Mouse (Mus musculus): ENCODE measurements around the gene Rhobtb1. TPM values are rescaled to one million over a fixed set of nuclear protein-coding genes. Genes with fewer than 3 reads are reported as not detected.

Gene Rhobtb1
- polyA plus RNA-seq, 1 experiment from 2014 or later = 20.2 TPM

- 87% methylated on average over 10 of the region's 10 CpGs for WGBS
- peaks cover 24% of the 10 kb centered on the region for H3K36me3 ChIP-seq
- H3K4me1 ChIP-seq = no peaks in the 10 kb centered on the region
- no peak overlapping the region for H3K4me3 ChIP-seq
- H3K27me3 ChIP-seq (ENCODE audit: low read depth, poor library complexity, severe bottlenecking) = no peaks in the 10 kb centered on the region
- no peaks in the 10 kb centered on the region for H3K9me3 ChIP-seq (replicated peaks)
- DNase-seq (ENCODE audit: low spot score) = no peak
- H3K27ac ChIP-seq = no peak overlapping the region
Measured at GRCm38 (mm10) chr10:69245906-69246668, 94.9 kb downstream of the Rhobtb1 start.

- Histone ChIP-seq H3K36me3 (peaks cover 27% of the 10 kb centered on the region), H3K9me3 (replicated peaks) (no peaks in the 10 kb centered on the region), H3K4me3 (no peak overlapping the region), H3K27ac (no peak overlapping the region), H3K4me1 (no peaks in the 10 kb centered on the region), H3K27me3 (ENCODE audit: low read depth, poor library complexity, severe bottlenecking) (no peaks in the 10 kb centered on the region)
- DNase-seq (ENCODE audit: low spot score) = no peak
- 80% methylated on average over 3 of the region's 3 CpGs for WGBS
Measured at GRCm38 (mm10) chr10:69246762-69247161, 95.5 kb downstream of the Rhobtb1 start.

GRCm38 (mm10) chr10:69247311-69248033 lies 96.2 kb downstream of the Rhobtb1 start:
- Histone ChIP-seq H3K27me3 (ENCODE audit: low read depth, poor library complexity, severe bottlenecking) (no peaks in the 10 kb centered on the region), H3K4me1 (peaks cover 3% of the 10 kb centered on the region), H3K36me3 (peaks cover 27% of the 10 kb centered on the region), H3K27ac (no peak overlapping the region), H3K4me3 (no peak overlapping the region), H3K9me3 (replicated peaks) (no peaks in the 10 kb centered on the region)
- no peak for DNase-seq (ENCODE audit: low spot score)
- 98% methylated on average over 7 of the region's 7 CpGs for WGBS

GRCm38 (mm10) chr10:69248261-69249160 lies 97.3 kb downstream of the Rhobtb1 start:
- no peak for DNase-seq (ENCODE audit: low spot score)
- Histone ChIP-seq H3K9me3 (replicated peaks) (no peaks in the 10 kb centered on the region), H3K27me3 (ENCODE audit: low read depth, poor library complexity, severe bottlenecking) (no peaks in the 10 kb centered on the region), H3K27ac (no peak overlapping the region), H3K4me1 (peaks cover 14% of the 10 kb centered on the region), H3K36me3 (peaks cover 27% of the 10 kb centered on the region), H3K4me3 (no peak overlapping the region)
- 91% methylated on average over 29 of the region's 29 CpGs for WGBS

DNA sequence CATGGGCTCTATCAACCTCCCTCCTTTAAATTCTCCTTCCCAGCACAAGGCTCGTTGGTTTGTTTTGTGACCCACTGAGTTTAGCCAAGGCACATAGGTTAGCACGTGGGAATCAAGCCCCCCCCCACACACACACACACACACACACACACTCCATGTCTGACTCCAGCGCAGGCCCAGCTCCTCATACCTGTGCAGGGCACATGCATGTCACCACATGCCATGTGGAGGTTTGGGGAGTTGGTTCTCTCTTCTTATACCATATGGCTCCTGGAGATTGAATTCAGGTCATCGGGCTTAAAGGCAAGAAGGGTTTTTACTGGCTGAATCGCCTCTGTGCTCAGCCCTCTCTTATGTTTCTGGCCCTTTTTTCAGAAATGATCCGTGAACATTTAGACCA lies 100.0 kb downstream of the Rhobtb1 start:
- no peak for DNase-seq (ENCODE audit: low spot score)
- H3K27ac ChIP-seq = no peak overlapping the region
- H3K27me3 ChIP-seq (ENCODE audit: low read depth, poor library complexity, severe bottlenecking) = no peaks in the 10 kb centered on the region
- peaks cover 31% of the 10 kb centered on the region for H3K4me1 ChIP-seq
- H3K36me3 ChIP-seq = peaks cover 27% of the 10 kb centered on the region
- WGBS = 89% methylated on average over 6 of the region's 6 CpGs
- H3K4me3 ChIP-seq = no peak overlapping the region
- H3K9me3 ChIP-seq (replicated peaks) = no peaks in the 10 kb centered on the region

DNA sequence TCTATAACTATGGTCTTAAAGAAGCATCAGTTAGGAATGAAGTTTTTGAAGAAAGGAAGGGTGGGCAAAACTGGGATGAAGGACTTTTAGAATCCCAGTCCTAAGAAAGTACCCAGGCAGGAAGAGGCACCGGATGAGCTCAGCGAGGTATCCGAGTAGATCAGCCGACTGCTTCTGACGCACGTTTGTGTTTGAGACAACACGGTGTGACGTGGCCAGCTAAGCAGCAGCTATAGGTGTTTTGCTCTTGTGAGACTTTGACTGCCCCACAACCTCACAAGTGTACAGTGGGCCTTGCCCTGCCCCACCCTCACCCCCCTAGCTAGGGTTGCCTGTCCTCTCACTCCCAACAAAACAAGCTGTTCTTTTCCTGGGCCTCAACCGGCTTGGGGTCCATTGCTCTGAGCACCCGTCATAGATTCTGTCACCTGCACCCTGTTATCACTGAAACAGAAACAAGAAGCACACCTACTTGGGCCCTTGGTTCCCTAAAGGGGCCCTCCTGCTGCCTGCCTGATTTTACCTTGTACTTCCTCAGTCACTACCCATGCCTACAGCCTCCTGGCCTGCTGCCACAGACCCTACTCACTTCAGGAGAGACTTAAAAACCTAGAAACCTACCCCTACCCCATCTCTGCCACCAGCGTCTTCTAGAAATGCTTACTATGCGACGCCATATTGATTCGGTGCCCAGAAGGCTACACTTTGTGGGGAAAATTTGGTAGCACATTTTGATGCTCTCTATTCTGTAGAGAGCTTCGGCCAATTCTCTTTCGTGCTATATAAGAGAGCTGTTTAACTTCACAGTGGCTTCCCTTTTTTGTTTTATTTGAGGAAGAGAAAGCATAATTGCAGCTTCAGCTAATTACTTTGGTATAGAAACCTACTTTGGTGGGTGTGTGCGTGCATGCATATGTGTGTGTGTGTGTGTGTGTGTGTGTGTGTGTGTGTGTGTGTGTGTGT lies 101.2 kb downstream of the Rhobtb1 start:
- DNase-seq (ENCODE audit: low spot score) = no peak
- 89% methylated on average over 17 of the region's 17 CpGs for WGBS
- no peaks in the 10 kb centered on the region for H3K27me3 ChIP-seq (ENCODE audit: low read depth, poor library complexity, severe bottlenecking)
- H3K4me1 ChIP-seq = peaks cover 31% of the 10 kb centered on the region
- peak overlapping the region; percentile 83 for H3K27ac ChIP-seq
- H3K9me3 ChIP-seq (replicated peaks) = no peaks in the 10 kb centered on the region
- H3K4me3 ChIP-seq = no peak overlapping the region
- H3K36me3 ChIP-seq = peaks cover 27% of the 10 kb centered on the region

DNA sequence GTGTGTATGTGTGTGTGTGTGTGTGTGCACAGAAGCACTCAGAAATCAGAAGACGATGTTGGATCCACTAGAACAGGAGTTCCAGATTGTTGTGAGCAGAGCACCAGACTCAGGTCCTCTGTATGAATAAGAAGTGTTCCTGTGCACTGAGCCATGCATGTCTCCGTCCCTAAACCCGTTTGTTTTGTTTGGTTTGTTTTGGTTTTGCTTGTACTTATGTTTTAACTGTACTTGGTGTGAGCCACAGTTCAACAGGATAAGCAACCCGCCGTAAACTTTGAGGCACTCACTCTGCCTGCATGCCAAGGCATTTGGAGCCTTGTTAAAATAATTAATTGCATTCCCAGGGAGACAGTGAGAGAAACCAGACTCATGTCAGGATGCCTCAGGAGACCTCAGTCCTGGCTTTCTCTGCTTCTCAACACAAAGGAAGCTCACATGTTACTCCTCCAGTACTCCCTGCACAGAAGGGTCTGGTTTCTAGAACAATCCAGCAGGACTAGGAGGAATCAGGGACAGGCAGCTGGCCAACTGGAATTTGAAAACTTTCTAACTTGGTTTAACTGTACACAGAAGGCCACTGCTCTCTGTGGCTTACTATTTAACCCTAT lies 101.9 kb downstream of the Rhobtb1 start:
- DNase-seq (ENCODE audit: low spot score) = no peak
- Histone ChIP-seq H3K27ac (peak overlapping the region; percentile 83), H3K4me3 (no peak overlapping the region), H3K36me3 (peaks cover 27% of the 10 kb centered on the region), H3K4me1 (peaks cover 34% of the 10 kb centered on the region), H3K27me3 (ENCODE audit: low read depth, poor library complexity, severe bottlenecking) (no peaks in the 10 kb centered on the region), H3K9me3 (replicated peaks) (no peaks in the 10 kb centered on the region)
- 25% methylated on average over 5 of the region's 5 CpGs for WGBS

DNA sequence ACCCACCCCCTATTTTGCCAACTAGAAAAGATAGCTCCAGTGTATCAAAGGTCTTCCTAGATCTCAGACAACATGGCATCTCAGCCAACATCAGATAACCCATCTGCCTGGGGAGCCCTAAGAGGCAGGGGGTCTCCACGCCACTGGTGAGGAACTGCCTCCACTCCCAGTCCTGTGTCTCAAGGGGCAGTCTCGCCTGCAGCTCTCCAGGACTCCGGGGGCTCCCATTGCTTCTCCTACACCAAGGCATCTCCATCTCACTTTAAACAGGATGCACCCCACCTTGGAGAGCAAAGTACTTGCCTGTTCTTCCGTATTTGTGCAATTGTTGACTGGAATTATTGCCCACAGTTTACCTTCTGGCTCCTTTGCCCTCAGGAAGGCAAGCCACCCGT lies 102.4 kb downstream of the Rhobtb1 start:
- H3K9me3 ChIP-seq (replicated peaks) = no peaks in the 10 kb centered on the region
- H3K27ac ChIP-seq = peak overlapping the region; percentile 83
- peaks cover 25% of the 10 kb centered on the region for H3K36me3 ChIP-seq
- peaks cover 34% of the 10 kb centered on the region for H3K4me1 ChIP-seq
- WGBS = 67% methylated on average over 5 of the region's 5 CpGs
- H3K27me3 ChIP-seq (ENCODE audit: low read depth, poor library complexity, severe bottlenecking) = no peaks in the 10 kb centered on the region
- no peak for DNase-seq (ENCODE audit: low spot score)
- no peak overlapping the region for H3K4me3 ChIP-seq

DNA sequence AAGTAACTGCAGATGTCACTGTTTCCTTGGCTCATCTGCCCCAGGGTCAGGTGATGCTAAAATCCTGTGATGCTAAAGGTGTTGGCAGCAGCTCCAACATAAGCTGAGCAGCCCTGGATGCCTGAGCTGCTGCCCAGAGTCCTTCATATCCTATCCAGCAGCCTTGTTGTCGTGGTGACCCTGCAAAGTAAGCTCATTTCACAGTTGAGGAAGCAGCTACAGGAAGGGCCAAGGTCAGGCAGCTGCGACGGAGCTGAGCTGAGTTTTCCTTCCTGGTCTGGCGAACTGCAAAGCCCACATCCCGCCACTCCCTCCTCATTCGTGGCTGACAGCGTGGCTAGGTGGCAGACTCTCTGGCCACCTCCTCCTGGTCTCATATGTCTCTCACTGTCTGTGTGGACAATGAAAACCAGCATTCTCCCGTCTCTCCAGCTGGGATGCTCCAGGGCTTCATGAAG lies 103.2 kb downstream of the Rhobtb1 start:
- Histone ChIP-seq H3K4me3 (no peak overlapping the region), H3K36me3 (peaks cover 20% of the 10 kb centered on the region), H3K9me3 (replicated peaks) (no peaks in the 10 kb centered on the region), H3K4me1 (peaks cover 34% of the 10 kb centered on the region), H3K27me3 (ENCODE audit: low read depth, poor library complexity, severe bottlenecking) (no peaks in the 10 kb centered on the region), H3K27ac (peak overlapping the region; percentile 83)
- DNase-seq (ENCODE audit: low spot score) = no peak
- WGBS = 32% methylated on average over 8 of the region's 8 CpGs

DNA sequence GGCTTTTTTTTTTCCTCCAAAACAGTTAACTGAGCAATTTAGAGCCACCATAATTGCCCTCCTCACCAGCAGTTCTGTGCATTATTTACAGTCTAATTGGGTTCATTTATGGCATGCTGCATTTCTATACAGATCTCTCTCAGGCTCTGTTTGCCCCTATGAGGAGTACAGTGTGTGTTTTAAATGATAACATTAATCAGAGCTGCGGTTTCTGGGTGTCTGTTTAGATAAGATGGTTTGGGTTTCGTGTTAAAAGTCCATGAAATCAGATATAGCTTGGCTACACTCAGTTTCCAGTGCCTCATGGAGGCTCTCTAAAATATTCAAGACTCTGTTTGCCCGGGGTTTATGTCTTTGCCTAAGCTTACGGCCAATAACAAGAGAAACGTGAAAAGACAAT lies 104.4 kb downstream of the Rhobtb1 start:
- no peaks in the 10 kb centered on the region for H3K9me3 ChIP-seq (replicated peaks)
- H3K36me3 ChIP-seq = peaks cover 10% of the 10 kb centered on the region
- H3K27ac ChIP-seq = no peak overlapping the region
- 80% methylated on average over 5 of the region's 5 CpGs for WGBS
- H3K4me3 ChIP-seq = no peak overlapping the region
- H3K27me3 ChIP-seq (ENCODE audit: low read depth, poor library complexity, severe bottlenecking) = no peaks in the 10 kb centered on the region
- peaks cover 34% of the 10 kb centered on the region for H3K4me1 ChIP-seq
- DNase-seq (ENCODE audit: low spot score) = no peak

DNA sequence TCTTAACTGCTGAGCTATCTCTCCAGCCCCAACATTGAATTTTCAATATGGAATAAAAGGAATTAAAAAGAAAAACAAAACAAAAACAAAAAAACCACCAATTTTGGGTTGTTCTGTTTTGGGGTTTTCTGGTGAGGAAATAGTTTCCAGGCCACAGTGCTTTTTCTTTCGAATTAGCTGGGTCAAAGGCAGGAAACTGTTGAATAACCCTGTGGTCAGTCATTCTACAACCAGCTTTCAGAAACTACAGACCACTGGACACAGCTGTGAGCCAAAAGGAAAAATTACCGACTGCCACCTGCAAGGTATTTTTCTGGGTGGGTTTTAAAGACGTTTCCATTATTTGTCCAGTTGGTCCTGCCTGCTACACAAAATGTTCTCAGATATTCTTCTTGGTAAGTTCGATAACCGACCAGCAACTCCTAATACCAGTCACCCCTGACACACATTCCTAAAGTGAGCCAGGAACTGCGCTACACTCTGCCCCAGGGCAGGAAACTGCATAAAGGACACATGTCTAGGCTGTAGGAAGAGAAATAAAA lies 106.4 kb downstream of the Rhobtb1 start:
- Histone ChIP-seq H3K4me3 (no peak overlapping the region), H3K27ac (no peak overlapping the region), H3K27me3 (ENCODE audit: low read depth, poor library complexity, severe bottlenecking) (no peaks in the 10 kb centered on the region), H3K36me3 (0 out of 2 replicates have a peak, but pooled peaks cover 3% of the 10 kb centered on the region), H3K9me3 (replicated peaks) (no peaks in the 10 kb centered on the region), H3K4me1 (peaks cover 29% of the 10 kb centered on the region)
- DNase-seq (ENCODE audit: low spot score) = no peak
- WGBS = 82% methylated on average over 6 of the region's 6 CpGs

Data from limb, embryonic 10.5 days (tissue).